Mouse (Mus musculus) neural tube, embryonic 11.5 days (tissue): ENCODE results near the gene Gpr157. TPM values are rescaled to one million over a fixed set of nuclear protein-coding genes. Genes with fewer than 3 reads are reported as not detected.

ENCODE experiments used
- ATAC-seq: fragments of 200-750 bp; cut with Nextera tagmentation; 2 replicates; pipeline ENCODE4 v1.8.0; 2017; ENCODE audit warnings: moderate number of reproducible peaks, mild to moderate bottlenecking, moderate TSS enrichment, moderate library complexity; ENCODE audit not compliant: insufficient read depth, low FRiP score, low TSS enrichment
- DNase-seq: peaks from one replicate; pipeline ENCODE4 v3.0.0-alpha.2; 2015; ENCODE audit warnings: low spot score
- H3K27ac ChIP-seq: fragments of 300-500 bp; sonication (generic); 2 replicates; pipeline ENCODE4 v1.5.1; 2014; ENCODE audit warnings: low read depth, mild to moderate bottlenecking, low read length
- H3K27me3 ChIP-seq: fragments of 300-500 bp; sonication (generic); 2 replicates; pipeline ENCODE4 v1.6.1; 2014; ENCODE audit warnings: mild to moderate bottlenecking, low read length, mixed read lengths; ENCODE audit not compliant: control insufficient read depth, insufficient read depth
- H3K36me3 ChIP-seq: fragments of 300-500 bp; sonication (generic); 2 replicates; pipeline ENCODE4 v1.6.1; 2014; ENCODE audit warnings: mild to moderate bottlenecking, low read length, moderate library complexity, mixed read lengths; ENCODE audit not compliant: control insufficient read depth, insufficient read depth
- H3K4me1 ChIP-seq: fragments of 300-500 bp; sonication (generic); 2 replicates; pipeline ENCODE4 v1.6.1; 2014; ENCODE audit warnings: low read length, mixed read lengths; ENCODE audit not compliant: control insufficient read depth, insufficient read depth
- H3K4me2 ChIP-seq: fragments of 300-500 bp; sonication (generic); 2 replicates; pipeline ENCODE4 v1.6.1; 2014; ENCODE audit warnings: low read depth, mild to moderate bottlenecking, moderate library complexity
- H3K4me3 ChIP-seq: fragments of 300-500 bp; sonication (generic); 2 replicates; pipeline ENCODE4 v1.5.1; 2014; ENCODE audit warnings: low read depth, low read length
- H3K9ac ChIP-seq: fragments of 300-500 bp; sonication (generic); 2 replicates; pipeline ENCODE4 v1.6.1; 2014; ENCODE audit warnings: mild to moderate bottlenecking, low read length
- H3K9me3 ChIP-seq: fragments of 300-500 bp; sonication (generic); 2 replicates; pipeline ENCODE4 v1.6.1; 2016; ENCODE audit warnings: low read length; ENCODE audit not compliant: control insufficient read depth
- WGBS: fragments of 180-500 bp; shearing (Covaris S2); extraction: QIAGEN DNeasy Blood & Tissue Kit; methylation state at CpG from one replicate; pipeline ENCODE4 v1.1.7; 2014; 5-methylcytosine and 5-hydroxymethylcytosine counted together
- polyA plus RNA-seq: library from polyadenylated mRNA; unstranded; fragments of >200 nt; fragmentation: Nextera tagmentation; extraction: Ambion mirVana; gene quantifications from 2 replicates; pipeline ENCODE4 v1.2.1, GENCODE M21; 2014

The Gpr157 gene
- polyA plus RNA-seq, 1 experiment from 2014 or later: 0.28 TPM

DNA sequence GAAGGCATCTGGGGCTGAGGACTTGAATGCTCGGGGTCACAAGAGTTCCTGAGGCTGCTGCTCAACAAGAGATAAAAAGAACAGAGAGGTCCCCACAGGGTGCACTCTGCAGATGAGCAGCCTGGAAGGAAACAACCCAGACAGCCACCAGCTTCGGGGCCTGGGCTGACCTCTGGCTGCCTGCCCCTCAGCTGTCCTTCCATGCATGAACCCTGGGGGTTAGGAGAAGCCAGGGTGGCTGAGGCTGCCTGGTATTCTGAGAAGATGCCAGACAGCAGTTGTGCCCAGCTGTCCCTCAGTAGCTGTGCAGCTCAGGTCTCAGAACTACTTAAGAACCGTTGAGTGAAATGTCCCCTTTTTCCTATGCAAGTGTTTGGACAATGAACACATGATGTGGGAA is 35.3 kb downstream of the Gpr157 start:
- H3K9ac ChIP-seq: no peak overlapping the region
- whole genome bisulfite sequencing: 52% methylated on average over 3 of the region's 3 CpGs
- no peaks in the 10 kb centered on the region for H3K27me3 ChIP-seq
- no peak overlapping the region for H3K4me3 ChIP-seq
- ATAC-seq: no peak
- H3K36me3 ChIP-seq: no peaks in the 10 kb centered on the region
- DNase-seq: no peak
- H3K9me3 ChIP-seq: no peaks in the 10 kb centered on the region
- no peaks in the 10 kb centered on the region; the same call in 1 of the 2 replicates for H3K4me1 ChIP-seq
- H3K4me2 ChIP-seq: no peak overlapping the region
- H3K27ac ChIP-seq: no peak overlapping the region

DNA sequence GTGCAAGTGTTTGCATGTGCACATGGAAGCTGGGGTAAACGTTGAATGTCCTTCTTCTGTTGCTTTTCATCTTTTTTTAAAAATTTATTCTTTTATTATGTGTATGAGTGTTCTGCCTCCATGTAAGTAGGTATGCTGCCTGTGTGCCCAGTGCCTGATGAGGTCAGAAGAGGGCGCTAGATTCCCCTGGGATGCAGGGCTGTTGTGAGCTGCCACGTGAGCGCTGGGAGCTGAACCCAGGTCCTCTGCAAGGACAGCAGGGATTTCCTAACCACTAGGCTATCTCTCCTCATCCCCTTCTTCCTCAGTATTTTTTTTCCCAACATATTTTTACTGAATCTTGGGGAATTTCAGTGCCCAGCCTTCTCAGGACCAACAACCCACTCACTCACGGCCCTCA is 39.2 kb downstream of the Gpr157 start:
- Histone ChIP-seq H3K36me3 (no peaks in the 10 kb centered on the region), H3K27ac (no peak overlapping the region), H3K4me1 (no peaks in the 10 kb centered on the region), H3K4me3 (no peak overlapping the region), H3K4me2 (no peak overlapping the region), H3K9ac (no peak overlapping the region), H3K27me3 (no peaks in the 10 kb centered on the region), H3K9me3 (no peaks in the 10 kb centered on the region)
- DNase-seq: no peak
- WGBS: 91% methylated on average over 5 of the region's 5 CpGs
- no peak for ATAC-seq

DNA sequence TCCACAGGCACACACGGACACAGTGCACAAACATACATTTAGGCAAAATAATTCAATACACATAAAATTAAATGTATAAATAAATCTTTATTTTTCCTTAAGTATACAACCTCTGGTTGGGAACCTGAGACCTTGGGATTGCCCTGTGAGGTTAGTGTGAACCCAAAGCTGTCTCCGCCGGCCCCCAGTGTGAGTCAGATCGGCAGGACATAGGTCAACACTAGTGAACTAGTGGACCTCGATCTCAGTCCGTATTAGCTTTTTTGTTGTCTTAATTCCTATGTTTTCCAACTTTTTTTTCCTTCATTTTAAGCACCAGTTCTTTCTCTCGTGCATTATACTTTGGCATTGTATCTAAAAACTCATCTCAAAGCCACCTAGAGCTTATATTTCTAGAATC is 40.7 kb downstream of the Gpr157 start:
- DNase-seq (no peak), ATAC-seq (no peak)
- Histone ChIP-seq H3K4me1 (no peaks in the 10 kb centered on the region), H3K9me3 (no peaks in the 10 kb centered on the region), H3K27ac (no peak overlapping the region), H3K9ac (no peak overlapping the region), H3K36me3 (no peaks in the 10 kb centered on the region), H3K4me3 (no peak overlapping the region), H3K27me3 (no peaks in the 10 kb centered on the region), H3K4me2 (no peak overlapping the region)
- WGBS: 89% methylated on average over 7 of the region's 7 CpGs

DNA sequence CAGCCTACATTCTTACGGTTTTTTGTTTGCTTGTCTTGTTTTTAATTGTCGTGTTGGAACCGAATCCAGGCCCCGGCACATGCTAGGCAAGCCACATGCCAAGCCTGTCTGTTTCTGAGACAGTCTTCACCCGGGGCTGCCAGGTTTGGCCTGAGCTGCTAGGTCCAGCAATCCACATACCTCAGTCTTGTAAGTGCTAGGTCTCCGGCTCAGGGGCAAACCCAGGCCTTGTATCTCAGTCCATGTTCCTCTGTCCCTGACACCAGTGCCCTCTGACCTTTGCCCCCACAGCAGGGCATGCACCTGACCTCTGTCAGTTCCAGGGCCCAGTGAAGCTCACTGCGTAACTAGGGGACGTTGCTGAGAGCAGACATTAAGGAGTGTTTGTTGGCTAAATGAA is 41.4 kb downstream of the Gpr157 start:
- WGBS: 60% methylated on average over 8 of the region's 8 CpGs
- DNase-seq (no peak), ATAC-seq (no peak)
- no peaks in the 10 kb centered on the region for H3K9me3 ChIP-seq
- H3K9ac ChIP-seq: no peak overlapping the region
- H3K27ac ChIP-seq: no peak overlapping the region
- no peak overlapping the region for H3K4me2 ChIP-seq
- no peak overlapping the region for H3K4me3 ChIP-seq
- H3K36me3 ChIP-seq: no peaks in the 10 kb centered on the region
- H3K27me3 ChIP-seq: no peaks in the 10 kb centered on the region
- H3K4me1 ChIP-seq: no peaks in the 10 kb centered on the region

DNA sequence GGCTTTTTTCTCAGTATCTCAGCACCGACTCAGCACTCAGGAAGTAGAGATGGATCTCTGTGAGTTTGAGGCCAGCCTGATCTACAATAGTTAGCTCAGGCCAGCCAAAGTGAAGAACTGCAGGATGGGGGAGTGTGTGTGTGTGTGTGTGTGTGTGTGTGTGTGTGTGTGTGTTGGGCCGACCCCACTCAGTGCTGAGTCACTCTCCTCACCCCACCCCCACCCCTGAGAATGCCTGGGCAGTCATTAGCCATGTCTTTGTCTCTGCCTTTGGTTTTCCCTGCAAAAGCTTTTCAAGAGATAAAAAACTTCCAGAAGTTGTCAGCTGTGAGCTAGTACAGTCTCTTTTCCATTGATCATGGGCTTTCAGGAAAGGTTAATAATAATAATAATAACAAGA is 43.5 kb downstream of the Gpr157 start:
- 49% methylated on average over 2 of the region's 2 CpGs for whole genome bisulfite sequencing
- no peak overlapping the region for H3K9ac ChIP-seq
- H3K27ac ChIP-seq: no peak overlapping the region
- no peak overlapping the region for H3K4me3 ChIP-seq
- no peak overlapping the region for H3K4me2 ChIP-seq
- H3K4me1 ChIP-seq: no peaks in the 10 kb centered on the region
- H3K36me3 ChIP-seq: no peaks in the 10 kb centered on the region
- H3K27me3 ChIP-seq: no peaks in the 10 kb centered on the region
- no peaks in the 10 kb centered on the region for H3K9me3 ChIP-seq
- no peak for ATAC-seq
- DNase-seq: no peak

DNA sequence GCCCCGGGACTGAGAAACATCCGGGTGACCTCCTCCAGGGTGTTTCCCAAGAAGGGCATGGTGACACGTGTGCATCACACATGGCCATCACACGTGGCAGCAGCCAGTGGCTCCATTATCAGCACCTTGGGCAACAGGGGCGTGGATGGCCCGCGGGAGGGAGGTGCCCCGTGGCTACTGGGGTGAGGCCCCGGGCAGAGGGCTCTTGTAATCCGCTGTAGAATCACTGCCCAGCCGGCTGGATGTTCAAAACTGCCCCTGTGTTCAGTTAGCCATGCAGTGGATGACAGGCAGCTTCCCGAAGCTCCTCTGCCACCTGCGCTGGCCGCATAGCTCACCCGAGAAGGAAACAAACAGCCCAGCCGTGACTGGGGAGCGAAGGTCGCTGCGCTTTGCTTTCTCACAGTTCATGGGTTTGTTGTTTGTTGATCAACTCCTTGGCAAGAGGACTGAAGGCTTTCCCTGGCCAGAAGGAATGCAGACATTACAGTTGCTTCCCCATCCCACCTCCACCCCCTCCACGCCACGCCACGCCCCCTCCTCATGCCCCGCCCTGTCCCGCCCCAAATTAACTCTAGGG is 45.6 kb downstream of the Gpr157 start:
- peak overlapping the region; percentile 27 for H3K4me2 ChIP-seq
- no peaks in the 10 kb centered on the region for H3K36me3 ChIP-seq
- H3K4me1 ChIP-seq: no peaks in the 10 kb centered on the region
- H3K4me3 ChIP-seq: no peak overlapping the region
- H3K9ac ChIP-seq: no peak overlapping the region
- no peaks in the 10 kb centered on the region for H3K27me3 ChIP-seq
- H3K27ac ChIP-seq: no peak overlapping the region
- no peak for ATAC-seq
- 30% methylated on average over 24 of the region's 24 CpGs for WGBS
- no peak for DNase-seq
- no peaks in the 10 kb centered on the region for H3K9me3 ChIP-seq

DNA sequence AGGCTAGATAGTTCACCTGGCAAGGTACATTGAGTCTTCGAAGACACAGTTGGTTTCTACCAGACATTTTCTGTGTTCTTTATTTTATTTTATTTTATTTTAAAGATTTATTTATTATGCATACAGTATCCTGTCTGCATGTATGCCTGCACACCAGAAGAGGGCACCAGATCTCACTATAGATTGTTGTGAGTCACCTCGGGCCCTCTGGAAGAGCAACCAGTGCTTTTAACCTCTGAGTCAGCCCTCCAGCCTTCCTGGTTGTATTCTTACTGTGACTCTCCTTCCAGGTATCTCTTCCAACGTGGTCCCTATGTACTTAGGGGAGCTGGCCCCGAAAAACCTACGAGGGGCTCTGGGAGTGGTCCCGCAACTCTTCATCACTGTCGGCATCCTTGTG is 48.1 kb downstream of the Gpr157 start:
- H3K36me3 ChIP-seq: no peaks in the 10 kb centered on the region
- no peak overlapping the region for H3K4me3 ChIP-seq
- WGBS: 89% methylated on average over 7 of the region's 7 CpGs
- H3K9ac ChIP-seq: no peak overlapping the region
- peaks cover 5% of the 10 kb centered on the region; the same call in 1 of the 2 replicates for H3K4me1 ChIP-seq
- H3K9me3 ChIP-seq: no peaks in the 10 kb centered on the region
- no peaks in the 10 kb centered on the region for H3K27me3 ChIP-seq
- no peak for DNase-seq
- ATAC-seq: no peak
- no peak overlapping the region for H3K27ac ChIP-seq
- no peak overlapping the region for H3K4me2 ChIP-seq

DNA sequence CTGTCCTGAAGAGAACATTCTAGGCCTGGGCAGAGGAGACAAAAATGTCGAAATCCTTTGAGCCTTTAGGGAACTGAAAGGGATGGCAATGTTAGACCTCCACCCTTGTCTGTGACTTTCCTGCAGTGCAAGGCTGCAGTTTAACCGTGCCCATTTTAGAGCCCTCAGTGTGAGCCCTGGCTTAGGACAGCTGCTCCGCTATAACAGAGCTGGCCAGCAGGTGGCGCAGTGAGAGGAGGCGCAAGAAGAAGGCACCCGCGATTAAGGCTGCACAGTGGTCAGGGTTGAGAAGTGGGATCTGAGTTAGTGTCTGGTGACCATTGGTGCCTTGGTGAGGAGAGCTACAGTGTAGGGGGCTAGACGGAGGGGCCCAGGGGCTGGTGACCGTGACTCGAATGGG is 49.5 kb downstream of the Gpr157 start:
- Histone ChIP-seq H3K9ac (no peak overlapping the region), H3K9me3 (no peaks in the 10 kb centered on the region), H3K27me3 (no peaks in the 10 kb centered on the region), H3K4me1 (peaks cover 5% of the 10 kb centered on the region; the same call in 1 of the 2 replicates), H3K36me3 (no peaks in the 10 kb centered on the region), H3K4me2 (no peak overlapping the region), H3K27ac (no peak overlapping the region), H3K4me3 (no peak overlapping the region)
- 9% methylated on average over 10 of the region's 10 CpGs for WGBS
- peak; percentile 23 for ATAC-seq
- peak; percentile 82 for DNase-seq

DNA sequence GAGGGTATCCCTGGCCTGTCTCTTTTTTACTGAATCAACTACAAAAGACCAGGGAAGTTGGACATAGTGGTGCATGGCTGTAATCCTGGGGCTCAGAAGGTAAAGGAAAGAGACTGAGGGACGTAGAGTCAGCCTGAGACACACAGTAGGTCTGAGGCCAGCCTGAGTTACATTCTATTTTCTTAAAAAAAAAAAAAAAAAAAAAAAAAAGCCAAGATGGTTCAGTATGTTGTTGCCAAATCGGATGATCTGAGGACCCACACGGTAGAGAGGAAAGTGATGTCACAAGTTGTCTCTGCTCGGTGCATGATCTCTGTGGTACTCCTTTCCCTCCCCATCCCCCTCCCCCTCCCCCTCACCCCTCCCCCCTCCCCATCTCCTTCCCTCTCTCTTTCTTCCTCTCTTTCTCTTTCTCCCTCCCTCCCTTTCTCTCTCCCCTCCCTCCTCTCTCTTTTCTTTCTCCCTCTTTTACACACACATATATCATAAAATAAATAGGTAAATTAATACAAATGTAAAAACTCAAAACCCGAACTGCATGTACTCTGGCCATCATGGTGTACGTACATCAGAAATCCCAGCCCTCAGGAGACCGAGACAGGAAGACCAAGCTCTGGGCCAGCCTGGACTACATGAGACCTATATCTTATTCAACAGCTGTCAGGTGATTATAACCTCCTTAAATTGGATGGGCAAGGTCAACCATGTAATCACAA is 50.4 kb downstream of the Gpr157 start:
- Histone ChIP-seq H3K4me3 (no peak overlapping the region), H3K4me2 (no peak overlapping the region), H3K9me3 (no peaks in the 10 kb centered on the region), H3K27me3 (no peaks in the 10 kb centered on the region), H3K36me3 (no peaks in the 10 kb centered on the region), H3K4me1 (peaks cover 5% of the 10 kb centered on the region; the same call in 1 of the 2 replicates), H3K9ac (no peak overlapping the region), H3K27ac (no peak overlapping the region)
- ATAC-seq: no peak
- 90% methylated on average over 7 of the region's 7 CpGs for WGBS
- no peak for DNase-seq
